In the genomic region with DNA sequence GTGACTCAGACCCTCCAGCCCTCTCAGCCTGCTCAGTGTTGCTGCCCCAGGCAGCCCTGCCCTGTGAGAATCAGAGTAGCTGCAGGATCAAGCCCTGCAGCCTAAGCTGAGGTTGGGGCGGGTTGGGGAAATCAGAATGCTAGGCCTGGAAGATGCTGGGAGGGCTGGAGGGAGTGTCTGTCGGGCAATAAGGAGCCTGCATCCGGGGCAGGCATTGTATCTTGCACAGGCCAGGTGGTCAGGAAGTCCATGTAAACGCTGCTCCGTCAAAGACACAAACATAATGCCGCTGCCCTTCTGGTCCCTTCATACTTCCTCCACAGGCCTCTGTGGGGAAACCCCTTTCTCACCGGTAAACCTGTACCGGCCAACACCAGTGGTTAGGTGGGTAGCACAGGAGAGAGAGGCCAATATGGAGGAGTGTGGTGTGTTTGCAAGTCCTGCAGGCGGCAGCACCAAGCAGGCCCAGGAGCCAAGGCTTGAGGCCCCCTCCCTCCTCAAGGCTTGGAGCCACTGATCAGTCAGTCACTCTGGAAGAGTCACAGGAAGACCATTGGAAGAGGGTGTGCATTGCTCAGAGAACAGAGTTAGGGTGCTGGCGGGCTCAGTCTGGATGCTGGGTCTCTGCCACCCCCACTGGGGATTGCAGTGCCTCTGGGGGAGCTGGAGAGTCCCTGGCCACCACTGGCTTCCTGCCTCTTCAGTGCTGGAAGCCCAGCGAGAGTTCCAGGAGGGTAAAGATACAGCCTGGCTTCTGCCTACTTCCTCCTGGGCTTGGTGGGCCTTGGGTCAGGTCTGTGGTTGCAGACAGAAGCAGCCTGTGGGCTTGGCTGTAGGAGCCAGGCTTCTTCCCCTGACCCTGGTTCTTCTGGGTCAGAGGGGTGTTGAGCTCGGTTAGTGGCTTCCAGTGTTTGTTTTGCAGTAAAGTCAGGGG, we compare ENCODE assay signal across 9 mouse cellular contexts. TPM values are rescaled to one million over a fixed set of nuclear protein-coding genes. Genes with fewer than 3 reads are reported as not detected.
DNase-seq lines count a peak whose midpoint lies in the region; ATAC-seq and TF ChIP-seq lines count a peak whose summit lies in the region.
"Had no signal": no experiment of that assay in that cellular context is flagged by ENCODE, and none has a peak within 500 bp of the region (broad histone marks: within the 10 kb centered on the region; RNA-seq: fewer than 3 reads in every experiment).

No protein-coding gene starts in this region.

- no peak overlapping the region for H3K4me3 ChIP-seq in lung, embryonic 14.5 days (ENCODE audit: low read depth, low read length)
- H3K4me3 ChIP-seq in bone marrow macrophage, adult 2 months (ENCODE audit: insufficient read depth, low read length), result peak overlapping the region; percentile 7; the same call in 1 of the 2 replicates
- H3K4me3 ChIP-seq in forebrain, embryonic 14.5 days (ENCODE audit: low read depth, low read length), result no peak overlapping the region
- H3K4me3 ChIP-seq: erythroblast, embryonic 14.5 days had no signal

- DNase-seq in lung, embryonic 14.5 days, result peak; percentile 42
- DNase-seq in lung, postnatal 36 days, result no peak
- no peak for DNase-seq in forebrain, embryonic 14.5 days (ENCODE audit: low spot score)
- peak; percentile 27 for DNase-seq in kidney, postnatal 14 days
- DNase-seq in natural killer cell, adult 2 months (ENCODE audit: low spot score in 2 of 2), result peak; percentile 79 to 83
- no peak for DNase-seq in adrenal gland, adult (ENCODE audit: inconsistent age in 2 of 2, low spot score in 1 of 2)
- DNase-seq in frontal cortex, postnatal 14 days (ENCODE audit: low spot score in 2 of 2), result no peak

- no peak for ATAC-seq in lung, embryonic 14.5 days (ENCODE audit: insufficient read depth)
- ATAC-seq in forebrain, embryonic 14.5 days, result no peak

- H3K4me1 ChIP-seq in lung, embryonic 14.5 days (ENCODE audit: insufficient read depth), result peaks cover 17% of the 10 kb centered on the region
- peaks cover 52% of the 10 kb centered on the region for H3K4me1 ChIP-seq in bone marrow macrophage, adult 2 months (ENCODE audit: control insufficient read depth, insufficient read depth, low read length)
- peaks cover 27% of the 10 kb centered on the region for H3K4me1 ChIP-seq in forebrain, embryonic 14.5 days (ENCODE audit: control insufficient read depth, insufficient read depth, low read length)

- peak overlapping the region; percentile 20; the same call in 1 of the 2 replicates for H3K4me2 ChIP-seq in lung, embryonic 14.5 days
- no peak overlapping the region; the same call in 1 of the 2 replicates for H3K4me2 ChIP-seq in forebrain, embryonic 14.5 days (ENCODE audit: low read length)

- H3K36me3 ChIP-seq in lung, embryonic 14.5 days (ENCODE audit: insufficient read depth), result no peaks in the 10 kb centered on the region
- H3K36me3 ChIP-seq in forebrain, embryonic 14.5 days (ENCODE audit: control insufficient read depth, insufficient read depth, low read length), result no peaks in the 10 kb centered on the region

- peak overlapping the region; percentile 36 for H3K9ac ChIP-seq in lung, embryonic 14.5 days
- H3K9ac ChIP-seq in forebrain, embryonic 14.5 days (ENCODE audit: low read length), result no peak overlapping the region; the same call in 1 of the 2 replicates

- no peak for TF ChIP-seq POLR2A in bone marrow macrophage, adult 2 months (IDR thresholded peaks at IDR 0.05; ENCODE audit: borderline replicate concordance, low read depth, low read length)

- TF ChIP-seq CTCF in lung, embryonic 14.5 days (IDR thresholded peaks at IDR 0.05; ENCODE audit: low read depth), result peak; percentile 56
- TF ChIP-seq CTCF in bone marrow macrophage, adult 2 months (IDR thresholded peaks at IDR 0.05; ENCODE audit: low read depth, low read length), result peak; percentile 37; the same call in 1 of the 2 replicates

- no peaks in the 10 kb centered on the region for H3K9me3 ChIP-seq in lung, embryonic 14.5 days (ENCODE audit: low read depth, low read length)
- no peaks in the 10 kb centered on the region for H3K9me3 ChIP-seq in forebrain, embryonic 14.5 days (replicated peaks; ENCODE audit: control insufficient read depth, low read length)

- H3K27me3 ChIP-seq in lung, embryonic 14.5 days (ENCODE audit: insufficient read depth, low read length), result no peaks in the 10 kb centered on the region
- no peaks in the 10 kb centered on the region for H3K27me3 ChIP-seq in forebrain, embryonic 14.5 days (replicated peaks; ENCODE audit: control insufficient read depth, insufficient read depth, low read length)

- peak overlapping the region; percentile 80 for H3K27ac ChIP-seq in lung, embryonic 14.5 days (ENCODE audit: low read depth)
- H3K27ac ChIP-seq in bone marrow macrophage, adult 2 months (ENCODE audit: insufficient read depth, low read depth, low read length), result peak overlapping the region; percentile 94
- H3K27ac ChIP-seq in forebrain, embryonic 14.5 days (ENCODE audit: low read depth, low read length), result peak overlapping the region; percentile 80

- WGBS in lung, embryonic 14.5 days, result 39% methylated on average over 12 of the region's 12 CpGs
- 50% methylated on average over 12 of the region's 12 CpGs for WGBS in forebrain, embryonic 14.5 days

RNA-seq across cellular contexts. Expression of a gene that starts 13.3 kb away (rescaled TPM):
- 34.3 and 34.7 TPM in 2 replicates for polyA plus RNA-seq in lung, embryonic 14.5 days (2014; fragmentation: Nextera tagmentation; extraction: Ambion mirVana)
- 30.6 and 37.0 TPM in 2 replicates for polyA plus RNA-seq in bone marrow macrophage, adult 2 months (2012; ENCODE audit: insufficient read depth, insufficient read length, missing spikeins)
- 63.3 and 82.1 TPM in 2 replicates for polyA plus RNA-seq in forebrain, embryonic 14.5 days (2014; fragmentation: Nextera tagmentation; extraction: Ambion mirVana)

RNA-seq across cellular contexts. Expression of a gene that starts 20.3 kb away (rescaled TPM):
- polyA plus RNA-seq in lung, embryonic 14.5 days (2014; fragmentation: Nextera tagmentation; extraction: Ambion mirVana), result 1.2 and 2.4 TPM in 2 replicates
- 5.1 and 8.2 TPM in 2 replicates for polyA plus RNA-seq in bone marrow macrophage, adult 2 months (2012; ENCODE audit: insufficient read depth, insufficient read length, missing spikeins)
- 0.94 TPM in 1 of 2 replicates, not detected in the other for polyA plus RNA-seq in forebrain, embryonic 14.5 days (2014; fragmentation: Nextera tagmentation; extraction: Ambion mirVana)
- polyA plus RNA-seq: erythroblast, embryonic 14.5 days had no signal

RNA-seq across cellular contexts. Expression of a gene that starts 29.5 kb away (rescaled TPM):
- polyA plus RNA-seq in lung, embryonic 14.5 days (2014; fragmentation: Nextera tagmentation; extraction: Ambion mirVana), result 0.41 and 0.76 TPM in 2 replicates
- polyA plus RNA-seq in bone marrow macrophage, adult 2 months (2012; ENCODE audit: insufficient read depth, insufficient read length, missing spikeins), result 16.0 and 18.4 TPM in 2 replicates
- polyA plus RNA-seq in forebrain, embryonic 14.5 days (2014; fragmentation: Nextera tagmentation; extraction: Ambion mirVana), result 0.22 and 0.33 TPM in 2 replicates
- polyA plus RNA-seq: erythroblast, embryonic 14.5 days had no signal

RNA-seq across cellular contexts. Expression of a gene that starts 37.0 kb away (rescaled TPM):
- polyA plus RNA-seq in lung, embryonic 14.5 days (2014; fragmentation: Nextera tagmentation; extraction: Ambion mirVana), result not detected in 2 replicates
- not detected in 2 replicates for polyA plus RNA-seq in bone marrow macrophage, adult 2 months (2012; ENCODE audit: insufficient read depth, insufficient read length, missing spikeins)
- not detected in 2 replicates for polyA plus RNA-seq in forebrain, embryonic 14.5 days (2014; fragmentation: Nextera tagmentation; extraction: Ambion mirVana)
- polyA plus RNA-seq: erythroblast, embryonic 14.5 days had no signal

RNA-seq across cellular contexts. Expression of a gene that starts 57.3 kb away (rescaled TPM):
- polyA plus RNA-seq in lung, embryonic 14.5 days (2014; fragmentation: Nextera tagmentation; extraction: Ambion mirVana), result 33.9 and 41.9 TPM in 2 replicates
- polyA plus RNA-seq in bone marrow macrophage, adult 2 months (2012; ENCODE audit: insufficient read depth, insufficient read length, missing spikeins), result 11.3 and 12.9 TPM in 2 replicates
- 20.5 and 28.6 TPM in 2 replicates for polyA plus RNA-seq in forebrain, embryonic 14.5 days (2014; fragmentation: Nextera tagmentation; extraction: Ambion mirVana)

Comparison
In these comparisons a context has a peak if more than half of its experiments do, and no peak if none do; other contexts are left out.
1. DNase-seq: peak in lung, embryonic 14.5 days (single experiment), kidney, postnatal 14 days (single experiment) and natural killer cell, adult 2 months (2 of 2); none in lung, postnatal 36 days (single experiment), forebrain, embryonic 14.5 days (single experiment), adrenal gland, adult (0 of 2) and frontal cortex, postnatal 14 days (0 of 2).
2. Peak in every context shown above with its lines, with median percentiles within 50 percentile points of each other: H3K27ac ChIP-seq.